Mouse (Mus musculus) bone marrow macrophage, adult 2 months (primary cell): ENCODE data around the gene Hes5.

Experiments used
- CTCF ChIP-seq: IDR thresholded peaks from 2 replicates; pipeline ENCODE4 v1.5.1; 2012; ENCODE audit warnings: low read depth, mild to moderate bottlenecking, low read length, moderate library complexity
- POLR2A ChIP-seq: IDR thresholded peaks from 2 replicates; pipeline ENCODE4 v1.6.1; 2012; ENCODE audit warnings: mild to moderate bottlenecking, low read depth, low read length, borderline replicate concordance

DNA sequence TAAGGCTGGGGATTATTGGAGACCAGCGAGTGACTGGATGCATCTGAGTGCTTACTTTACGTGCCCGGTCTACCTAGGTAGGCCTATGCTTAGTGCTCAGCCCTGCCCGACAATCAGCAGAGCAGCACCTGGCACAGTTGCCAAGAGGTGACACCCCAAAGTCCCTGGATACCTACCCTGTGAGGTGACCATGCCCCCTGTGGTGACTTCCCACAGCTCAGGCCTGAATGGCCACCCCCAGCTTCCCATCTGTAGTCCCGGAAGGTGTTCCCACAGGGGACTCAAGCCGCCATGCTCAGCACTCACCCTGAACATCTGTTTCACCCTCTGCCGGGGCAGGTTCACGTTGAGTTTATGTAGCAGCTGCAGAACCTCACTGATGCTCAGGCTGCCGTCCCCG lies 45.6 kb downstream of the Hes5 start:
- TF ChIP-seq CTCF (no peak), POLR2A (no peak)
